Mouse (Mus musculus) testis, adult 2 months (tissue): ENCODE measurements around the gene Cacna1d. TPM values are rescaled to one million over a fixed set of nuclear protein-coding genes. Genes with fewer than 3 reads are reported as not detected.

Source experiments
- H3K27ac ChIP-seq: fragments of 200-500 bp; 2 replicates; pipeline ENCODE4 v1.5.1; 2012; ENCODE audit warnings: low read depth, low read length; ENCODE audit not compliant: control insufficient read depth, insufficient read depth
- H3K27me3 ChIP-seq: fragments of 200-500 bp; 2 replicates; pipeline ENCODE4 v1.6.1; 2012; ENCODE audit warnings: mild to moderate bottlenecking, low read length, moderate library complexity; ENCODE audit not compliant: control insufficient read depth, insufficient read depth
- H3K36me3 ChIP-seq: fragments of 200-500 bp; 2 replicates; pipeline ENCODE4 v1.6.1; 2012; ENCODE audit warnings: mild to moderate bottlenecking, low read length; ENCODE audit not compliant: control insufficient read depth, insufficient read depth
- H3K4me1 ChIP-seq: fragments of 200-500 bp; 2 replicates; pipeline ENCODE4 v1.6.1; 2012; ENCODE audit warnings: low read length; ENCODE audit not compliant: control insufficient read depth, insufficient read depth
- H3K4me3 ChIP-seq: fragments of 200-500 bp; 2 replicates; pipeline ENCODE4 v1.5.1; 2012; ENCODE audit warnings: low read depth, mild to moderate bottlenecking, low read length, moderate library complexity, mixed read lengths; ENCODE audit not compliant: control insufficient read depth
- CTCF ChIP-seq: fragments of 200-500 bp; IDR thresholded peaks from 2 replicates; pipeline ENCODE4 v1.5.1; 2012; ENCODE audit warnings: low read depth, mild to moderate bottlenecking, inconsistent platforms, low read length, moderate library complexity; ENCODE audit not compliant: control insufficient read depth, insufficient read depth, insufficient replicate concordance
- POLR2A ChIP-seq: fragments of 200-500 bp; IDR thresholded peaks from 2 replicates; pipeline ENCODE4 v1.6.1; 2012; ENCODE audit warnings: low read depth, mild to moderate bottlenecking, inconsistent platforms, low read length, moderate library complexity; ENCODE audit not compliant: control insufficient read depth
- polyA plus RNA-seq: library from polyadenylated mRNA; depleted of rRNA; stranded (reverse); fragments of >200 nt; gene quantifications from 2 replicates; pipeline ENCODE4 v1.2.3, GENCODE M21; 2012

Gene Cacna1d
- polyA plus RNA-seq, 1 experiment, result 8.9 TPM

DNA sequence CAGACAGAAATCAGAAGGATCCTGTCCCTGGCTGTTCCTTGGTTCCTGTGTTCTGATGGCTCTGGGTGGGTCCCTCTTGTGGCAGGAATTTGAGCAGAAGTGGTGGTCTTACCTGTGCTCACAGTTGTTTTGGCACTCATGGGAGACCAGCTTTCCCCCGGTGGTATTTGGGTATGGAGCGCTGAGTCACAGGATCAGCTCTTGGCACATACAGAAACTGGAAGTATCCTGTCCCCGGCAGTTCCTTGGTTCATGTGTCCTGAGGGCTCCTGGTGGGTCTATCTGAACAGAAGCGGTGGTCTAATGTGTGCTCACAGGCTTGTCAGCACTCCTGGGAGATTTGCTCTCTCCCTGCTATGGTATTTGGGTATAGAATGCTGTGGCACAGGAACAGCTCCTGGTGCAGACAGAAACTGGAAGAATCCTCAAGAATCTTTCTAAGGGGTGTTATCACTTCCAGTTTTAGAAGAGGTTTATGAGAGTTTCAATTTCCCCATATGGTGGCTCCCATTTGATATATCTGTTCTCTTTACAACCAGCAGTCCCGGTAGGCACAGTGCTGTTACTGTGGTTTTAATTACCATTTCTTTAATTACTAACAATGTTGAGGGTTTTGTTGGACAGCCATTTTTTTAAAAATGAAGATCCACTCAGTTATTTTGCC, 300.8 kb downstream of the Cacna1d start:
- Histone ChIP-seq H3K4me3 (no peak overlapping the region), H3K27ac (no peak overlapping the region), H3K4me1 (no peaks in the 10 kb centered on the region), H3K36me3 (no peaks in the 10 kb centered on the region), H3K27me3 (no peaks in the 10 kb centered on the region)
- TF ChIP-seq POLR2A, result no peak
- no peak for TF ChIP-seq CTCF

DNA sequence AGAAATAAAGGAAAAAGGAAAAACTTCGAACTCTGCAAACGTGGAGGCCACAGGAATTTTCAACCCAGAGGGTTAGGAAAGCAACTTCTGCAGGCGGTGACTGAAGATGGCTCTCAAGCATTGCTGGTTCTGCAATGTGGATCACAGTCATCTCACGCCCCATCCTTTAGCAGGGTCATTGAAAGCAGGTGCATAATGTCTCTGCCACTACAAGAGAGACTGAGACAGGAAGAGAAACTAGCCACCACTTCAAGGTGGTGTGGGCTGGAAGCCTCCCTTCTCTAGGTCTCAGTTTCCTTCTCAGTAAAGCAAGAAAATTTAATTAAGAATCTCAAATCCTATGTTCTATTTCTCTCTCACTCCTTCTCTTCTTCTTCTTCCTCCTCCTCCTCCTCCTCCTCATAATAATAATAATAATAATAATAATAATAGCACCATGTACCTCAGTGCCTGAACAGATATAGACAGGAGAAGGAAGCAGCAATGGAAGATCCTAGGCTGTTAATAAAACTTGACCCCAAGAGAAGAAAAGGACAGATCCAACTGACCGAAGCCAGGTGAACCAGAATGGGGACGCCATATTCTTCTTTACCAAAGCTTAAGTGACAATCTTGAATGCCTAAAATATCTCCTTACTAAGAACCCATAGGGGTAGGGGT, 305.5 kb downstream of the Cacna1d start:
- H3K27ac ChIP-seq, result no peak overlapping the region
- H3K36me3 ChIP-seq, result no peaks in the 10 kb centered on the region

DNA sequence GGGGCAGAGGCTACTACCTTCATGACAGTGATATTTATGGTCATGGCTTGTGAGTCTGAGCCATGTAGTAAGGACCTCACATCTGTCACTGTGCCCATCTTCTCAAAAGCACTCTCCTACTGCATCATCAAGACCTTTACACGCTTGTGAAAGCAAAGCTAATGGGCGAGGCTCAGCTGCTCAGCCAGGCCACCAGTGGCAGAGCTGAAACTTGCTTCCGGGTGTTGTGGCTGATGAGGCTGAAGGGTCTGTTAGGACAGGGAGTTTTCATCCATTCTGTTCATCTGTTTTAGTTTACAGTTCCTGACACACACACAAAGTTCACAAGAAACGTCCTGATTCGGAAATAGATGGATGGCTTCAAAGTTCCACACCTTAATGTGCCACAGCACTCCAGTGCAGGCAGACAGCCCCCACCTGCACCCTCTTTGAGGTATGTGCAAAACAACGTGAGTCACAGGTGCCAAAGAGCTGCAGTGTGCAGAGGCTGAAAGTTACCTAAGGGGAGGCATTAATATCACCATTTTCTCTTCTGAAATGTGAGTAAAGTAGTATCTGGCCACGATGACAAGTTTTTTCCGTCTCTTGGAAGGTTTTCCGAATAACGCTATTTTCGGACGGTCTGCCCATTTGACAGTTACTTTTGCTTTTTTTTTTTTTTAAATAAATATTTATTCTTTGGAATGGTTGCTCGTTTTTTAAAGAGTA, 306.7 kb downstream of the Cacna1d start:
- Histone ChIP-seq H3K27ac (no peak overlapping the region), H3K27me3 (no peaks in the 10 kb centered on the region), H3K4me1 (no peaks in the 10 kb centered on the region), H3K4me3 (no peak overlapping the region), H3K36me3 (no peaks in the 10 kb centered on the region)
- TF ChIP-seq CTCF (no peak), POLR2A (no peak)

More for the DNA sequence above, 305.5 kb downstream of the Cacna1d start:
- no peaks in the 10 kb centered on the region for H3K4me1 ChIP-seq
- no peak overlapping the region for H3K4me3 ChIP-seq
- H3K27me3 ChIP-seq, result no peaks in the 10 kb centered on the region
- no peak for TF ChIP-seq CTCF

- TF ChIP-seq CTCF, result no peak
- TF ChIP-seq POLR2A, result no peak
- Histone ChIP-seq H3K4me1 (no peaks in the 10 kb centered on the region), H3K27me3 (no peaks in the 10 kb centered on the region)
Observed at GRCm38 (mm10) chr14:30184013-30184412, 307.2 kb downstream of the Cacna1d start.

DNA sequence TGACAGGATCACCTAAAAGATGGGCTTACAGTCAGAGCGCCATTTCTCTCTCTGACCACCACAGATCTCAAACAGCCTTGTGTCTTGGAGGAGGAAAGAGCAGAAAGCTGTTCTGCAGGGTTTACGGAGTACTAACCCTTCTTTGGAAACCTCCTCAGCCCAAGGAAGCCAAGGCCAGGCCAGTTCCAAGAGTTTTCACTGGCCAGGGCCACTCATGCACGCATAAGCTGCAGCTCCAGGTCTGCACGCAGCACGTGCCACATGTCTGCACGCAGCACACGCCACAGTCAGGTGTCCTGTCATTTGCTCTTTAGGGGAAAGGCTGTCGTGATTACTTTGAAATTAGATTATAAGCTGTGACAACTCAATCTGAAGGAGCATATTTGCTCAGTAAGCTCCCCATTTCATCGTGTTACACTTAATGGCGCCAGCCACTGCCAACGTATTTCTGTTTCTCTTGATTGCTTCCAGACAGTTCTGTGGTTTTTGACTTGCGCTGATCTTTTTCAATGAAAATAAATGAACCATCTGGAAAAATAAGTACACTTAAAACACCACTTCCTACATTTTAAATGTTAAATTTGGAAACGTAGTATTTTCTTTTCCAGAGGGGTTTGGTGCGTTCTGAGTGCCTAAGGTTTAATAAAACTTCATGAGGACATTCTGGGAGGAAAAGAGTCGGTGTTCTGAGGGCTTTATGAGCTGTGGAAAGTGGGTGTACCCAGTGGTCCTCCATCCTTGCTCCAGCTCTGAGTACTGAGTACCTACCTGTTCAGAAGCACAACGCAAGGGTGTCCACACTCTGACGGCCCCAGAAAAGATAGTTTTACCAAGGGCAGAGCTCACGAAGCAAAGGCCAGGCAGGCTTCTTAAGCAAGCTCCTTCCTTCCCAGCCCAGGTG, 308.4 kb downstream of the Cacna1d start:
- no peak overlapping the region for H3K4me3 ChIP-seq
- H3K27me3 ChIP-seq, result no peaks in the 10 kb centered on the region
- H3K27ac ChIP-seq, result no peak overlapping the region
- H3K4me1 ChIP-seq, result no peaks in the 10 kb centered on the region; the same call in 1 of the 2 replicates
- H3K36me3 ChIP-seq, result no peaks in the 10 kb centered on the region
- no peak for TF ChIP-seq POLR2A
- TF ChIP-seq CTCF, result no peak

More at GRCm38 (mm10) chr14:30184013-30184412, 307.2 kb downstream of the Cacna1d start:
- Histone ChIP-seq H3K27ac (no peak overlapping the region), H3K36me3 (no peaks in the 10 kb centered on the region), H3K4me3 (no peak overlapping the region)

DNA sequence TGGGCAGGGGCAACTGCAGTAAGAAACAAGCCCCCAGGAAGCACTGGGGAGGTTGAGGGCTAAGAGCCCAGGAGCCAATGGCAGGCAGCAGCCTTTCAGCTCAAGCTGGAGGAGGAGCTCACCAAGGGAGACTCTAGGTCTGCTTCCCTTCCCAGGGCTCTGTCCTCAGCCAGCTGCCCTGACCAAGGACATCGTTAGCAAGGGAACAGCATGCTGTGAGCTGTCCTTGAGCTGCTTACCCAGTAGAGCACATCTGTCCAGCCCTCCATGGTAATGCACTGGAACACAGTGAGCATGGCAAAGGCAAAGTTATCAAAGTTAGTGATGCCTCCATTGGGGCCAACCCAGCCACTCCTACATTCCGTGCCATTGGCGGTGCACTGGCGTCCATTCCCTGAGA, 312.9 kb downstream of the Cacna1d start:
- Histone ChIP-seq H3K4me1 (no peaks in the 10 kb centered on the region; the same call in 1 of the 2 replicates), H3K27ac (peak overlapping the region; percentile 46; the same call in 1 of the 2 replicates), H3K36me3 (no peaks in the 10 kb centered on the region), H3K4me3 (no peak overlapping the region), H3K27me3 (no peaks in the 10 kb centered on the region)
- TF ChIP-seq CTCF (no peak), POLR2A (no peak)
